Mouse (Mus musculus) adrenal gland, postnatal 25 days (tissue): ENCODE measurements around the gene Nek6. TPM values are rescaled to one million over a fixed set of nuclear protein-coding genes. Genes with fewer than 3 reads are reported as not detected.
A peak's percentile ranks its signal among the peaks of the same experiment; 100 is the strongest.

Experiments used
- DNase-seq: peaks from one replicate; pipeline ENCODE4 v3.0.0; 2021; ENCODE audit warnings: mixed read lengths
- total RNA-seq: library from RNA; stranded (reverse); gene quantifications from 2 replicates; pipeline ENCODE4 v1.2.3, GENCODE M21; 2021

Gene Nek6
- total RNA-seq, 1 experiment from 2014 or later: 13.2 TPM

DNA sequence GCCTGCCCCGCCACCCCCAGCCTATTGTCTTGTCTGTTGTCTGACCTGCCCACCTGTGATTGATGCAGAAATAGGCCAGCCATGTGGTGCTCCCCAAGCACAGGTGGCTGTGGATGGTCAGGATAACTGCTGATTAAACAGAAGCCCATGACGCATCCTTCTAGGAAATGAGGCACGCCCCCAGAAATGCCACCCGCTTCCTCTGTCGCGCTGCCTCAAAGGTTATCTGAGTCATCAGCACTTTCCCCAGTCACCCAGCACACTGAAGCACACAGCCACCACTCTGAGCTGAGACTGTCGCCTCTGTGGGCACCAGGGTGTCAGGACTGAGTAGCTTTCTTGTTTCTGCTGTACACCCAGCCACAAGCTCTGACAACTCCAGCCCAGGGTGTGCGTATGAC is 24.9 kb downstream of the Nek6 start:
- DNase-seq: peak; percentile 59

DNA sequence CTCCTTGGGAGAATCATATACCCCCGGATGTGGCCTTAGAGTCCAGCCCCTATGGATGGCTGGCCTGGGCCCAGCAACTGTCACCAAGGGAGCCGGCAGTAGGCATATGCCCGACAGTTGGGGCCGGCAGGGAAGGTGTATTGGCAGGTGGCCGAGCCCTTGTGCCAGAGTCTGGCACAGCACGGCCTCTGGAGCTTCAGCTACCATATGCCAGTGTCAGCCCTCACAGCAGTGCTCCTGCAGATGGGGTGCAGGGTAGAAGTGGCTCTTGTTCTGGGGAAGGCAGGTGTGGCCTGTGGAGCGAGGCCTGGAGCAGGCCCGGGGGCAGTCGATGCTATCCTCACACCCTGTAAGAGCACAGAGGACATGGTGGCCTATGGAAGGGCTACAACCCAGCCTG is 28.2 kb downstream of the Nek6 start:
- DNase-seq: no peak

DNA sequence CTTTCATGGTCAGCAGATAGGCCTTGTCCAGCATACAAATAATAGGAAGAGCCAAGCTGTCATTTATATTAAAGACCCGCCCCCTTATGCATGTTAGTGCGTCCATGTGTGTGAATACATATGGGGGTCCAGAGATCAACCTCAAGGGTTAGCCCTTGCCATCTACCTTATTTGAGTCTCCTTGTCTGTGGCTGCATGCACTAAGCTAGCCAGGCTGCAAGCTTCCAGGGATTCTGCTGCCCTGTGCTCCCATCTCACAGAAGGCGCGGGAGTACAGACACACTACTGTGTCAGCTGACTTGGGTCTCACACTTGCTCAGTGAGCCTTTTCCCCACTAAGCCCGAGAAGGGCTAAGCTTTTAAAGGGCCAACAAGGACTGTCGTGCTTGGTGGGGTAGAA is 29.2 kb downstream of the Nek6 start:
- no peak for DNase-seq

DNA sequence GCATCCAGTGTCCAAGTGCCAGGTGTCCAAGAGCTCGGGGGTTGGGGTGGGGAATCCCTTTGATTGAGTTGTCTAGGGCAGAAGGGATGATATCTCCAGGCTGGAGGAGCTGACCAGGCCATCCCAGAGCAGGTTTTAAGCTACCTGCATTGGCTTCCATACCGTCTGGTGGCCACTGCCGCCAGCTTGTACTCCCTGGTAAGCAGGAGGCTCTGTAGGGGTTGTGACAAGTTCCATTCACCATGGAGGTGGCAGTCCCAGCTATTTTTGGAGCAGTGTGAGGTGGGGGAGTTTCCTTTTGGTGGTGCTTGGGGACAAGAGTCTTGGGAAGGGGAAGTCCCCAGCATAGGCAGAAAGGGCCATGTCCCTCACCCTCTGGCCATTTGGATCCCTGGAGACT is 29.7 kb downstream of the Nek6 start:
- no peak for DNase-seq

DNA sequence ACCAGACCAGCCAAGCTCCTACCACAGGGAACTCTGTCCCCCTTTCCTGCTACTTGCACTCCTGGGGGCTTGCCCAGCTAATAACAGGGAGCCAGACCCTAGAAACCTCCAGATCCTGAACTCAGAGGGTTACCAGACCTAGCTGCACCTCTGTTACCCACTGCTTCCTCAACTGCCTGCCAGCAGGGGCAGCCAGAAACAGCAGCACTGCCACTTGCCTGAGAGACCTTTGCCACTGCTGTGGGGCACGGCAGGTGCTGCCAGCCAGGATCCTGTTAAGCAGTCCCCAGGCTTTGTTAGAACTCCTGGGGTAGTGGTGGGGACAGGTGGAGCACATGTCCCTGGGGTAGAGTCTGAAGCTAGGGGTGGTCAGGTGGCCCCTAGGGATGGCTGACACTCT is 30.1 kb downstream of the Nek6 start:
- no peak for DNase-seq

DNA sequence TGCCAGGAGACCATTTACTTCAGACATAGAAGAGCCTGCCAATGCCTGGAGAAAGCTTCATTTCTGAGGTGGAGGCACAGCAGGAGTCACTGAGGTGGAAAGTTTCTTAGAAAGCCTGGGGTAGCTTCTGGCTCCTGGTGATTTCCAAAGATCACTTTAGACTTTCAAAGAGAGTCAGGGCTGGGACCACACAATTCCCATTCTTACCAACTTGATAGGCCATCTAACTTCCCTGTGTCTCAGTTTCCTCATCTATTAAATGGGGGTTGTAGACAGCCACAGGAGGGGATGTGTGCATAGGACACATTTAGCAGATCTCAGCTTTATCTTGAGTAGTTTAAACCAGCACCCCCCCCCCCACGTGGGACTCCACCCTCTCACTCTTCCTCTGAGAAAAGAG is 30.9 kb downstream of the Nek6 start:
- DNase-seq: no peak

DNA sequence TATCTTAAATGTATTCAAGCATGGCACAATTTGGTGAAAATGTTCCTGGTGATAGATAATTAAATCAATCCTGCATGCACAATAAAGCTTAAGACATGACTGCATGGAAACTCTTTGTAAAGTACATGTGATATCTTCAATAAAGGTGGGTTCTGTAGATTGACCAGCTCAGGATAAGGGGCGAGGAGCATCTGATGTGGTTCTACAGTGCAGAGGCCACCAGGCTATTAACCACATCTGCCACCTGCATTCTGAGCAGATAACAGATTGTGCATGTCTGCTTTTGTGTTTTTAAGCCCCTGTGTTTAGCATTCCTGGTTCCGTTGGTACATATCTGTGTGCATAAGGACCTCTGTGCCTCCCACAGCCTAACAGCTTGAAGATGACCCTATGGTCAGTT is 31.7 kb downstream of the Nek6 start:
- DNase-seq: no peak

DNA sequence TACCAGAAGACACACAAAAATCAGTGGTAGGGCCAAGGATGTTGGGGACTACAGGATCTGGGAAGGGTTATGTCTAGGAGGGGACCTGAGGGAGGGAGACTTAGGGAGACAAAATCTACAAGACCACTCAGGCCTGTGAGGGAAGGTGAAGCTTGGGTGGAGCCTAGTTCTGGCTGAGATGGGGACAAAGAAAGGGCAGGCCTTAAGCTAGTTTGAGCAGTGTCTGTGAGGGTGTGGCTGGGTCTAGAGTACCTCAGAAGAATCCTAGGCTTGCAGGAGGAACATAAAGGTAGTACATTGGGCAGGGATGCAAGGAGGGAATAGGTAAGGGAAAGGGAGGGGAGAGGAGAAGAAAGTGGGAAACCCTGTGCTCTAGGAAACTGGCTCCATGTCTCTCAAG is 32.9 kb downstream of the Nek6 start:
- DNase-seq: no peak

DNA sequence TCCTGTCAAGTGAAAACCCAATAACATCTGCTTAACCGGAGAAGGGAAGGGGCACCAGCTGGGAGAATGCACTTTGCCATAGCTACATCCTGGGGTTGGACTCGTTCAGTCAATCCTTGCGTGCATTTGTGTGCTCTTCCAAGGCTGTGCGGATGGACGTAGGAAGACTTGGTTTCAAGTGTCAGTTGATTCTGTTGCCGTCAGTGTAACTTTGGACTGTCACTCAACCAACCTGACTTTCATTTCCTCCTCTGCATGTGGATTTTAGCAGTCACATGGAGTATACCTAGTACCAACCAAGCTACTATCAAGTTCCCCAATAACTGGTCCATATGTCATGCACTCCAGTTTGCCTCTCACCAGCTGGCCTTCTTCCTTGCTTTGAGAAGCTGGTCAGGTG is 33.5 kb downstream of the Nek6 start:
- no peak for DNase-seq

DNA sequence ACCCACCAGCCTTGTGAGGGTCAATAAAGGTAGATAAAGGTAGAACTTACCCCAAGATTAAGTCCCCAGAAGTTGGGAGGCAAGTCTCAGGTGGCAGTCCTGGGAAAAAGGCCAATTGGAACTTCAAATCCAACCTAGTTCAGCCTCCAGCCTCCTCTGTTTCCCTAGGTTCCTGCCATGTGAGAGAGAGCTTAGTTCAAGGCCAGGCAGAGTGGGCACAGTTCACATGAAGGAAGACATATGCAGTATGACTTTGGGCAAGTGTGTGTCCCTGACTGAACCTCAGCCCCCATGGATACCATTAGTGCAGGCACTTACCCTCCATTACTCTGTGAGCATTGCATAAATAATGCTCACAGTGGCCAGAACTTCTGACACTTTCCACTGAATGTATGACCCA is 34.3 kb downstream of the Nek6 start:
- DNase-seq: no peak

DNA sequence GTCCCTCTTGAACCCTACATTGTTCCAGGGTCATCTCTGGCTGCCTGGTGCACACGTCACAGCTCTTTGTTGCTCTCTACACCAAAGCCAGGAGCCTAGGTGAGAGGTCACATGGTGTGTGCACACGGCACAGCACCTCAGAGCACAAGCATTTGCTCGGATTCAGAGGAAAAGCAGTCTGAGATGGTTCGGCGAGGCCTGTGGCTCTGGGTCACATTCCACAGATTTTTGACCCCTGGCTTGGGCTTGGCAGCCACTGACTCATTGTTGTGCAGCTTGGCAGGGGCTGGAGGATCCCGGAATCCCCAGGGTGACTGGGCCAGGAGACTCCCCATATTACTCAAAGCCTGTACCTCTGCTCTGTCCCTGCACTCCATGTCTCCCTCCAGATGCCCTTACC is 34.8 kb downstream of the Nek6 start:
- peak; percentile 79 for DNase-seq

DNA sequence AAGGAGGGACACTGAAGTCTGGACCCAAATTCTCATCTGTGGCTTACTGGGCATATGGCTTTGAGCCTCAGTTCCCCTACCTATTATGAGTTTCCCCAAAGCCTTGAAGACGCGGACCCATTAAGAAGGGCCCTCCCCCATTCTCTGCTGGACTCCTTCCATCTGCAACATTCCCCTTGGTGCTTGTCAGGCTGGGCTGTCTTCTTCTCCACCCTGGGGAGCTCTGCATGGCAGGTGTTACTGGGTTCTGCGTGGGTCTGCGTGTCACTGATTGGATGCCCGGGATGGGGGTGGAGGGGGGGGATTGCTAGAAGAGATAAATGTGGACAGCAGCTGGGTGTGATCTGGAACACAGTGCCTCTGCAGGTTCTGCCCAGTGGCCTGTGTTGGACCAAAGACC is 35.3 kb downstream of the Nek6 start:
- no peak for DNase-seq

DNA sequence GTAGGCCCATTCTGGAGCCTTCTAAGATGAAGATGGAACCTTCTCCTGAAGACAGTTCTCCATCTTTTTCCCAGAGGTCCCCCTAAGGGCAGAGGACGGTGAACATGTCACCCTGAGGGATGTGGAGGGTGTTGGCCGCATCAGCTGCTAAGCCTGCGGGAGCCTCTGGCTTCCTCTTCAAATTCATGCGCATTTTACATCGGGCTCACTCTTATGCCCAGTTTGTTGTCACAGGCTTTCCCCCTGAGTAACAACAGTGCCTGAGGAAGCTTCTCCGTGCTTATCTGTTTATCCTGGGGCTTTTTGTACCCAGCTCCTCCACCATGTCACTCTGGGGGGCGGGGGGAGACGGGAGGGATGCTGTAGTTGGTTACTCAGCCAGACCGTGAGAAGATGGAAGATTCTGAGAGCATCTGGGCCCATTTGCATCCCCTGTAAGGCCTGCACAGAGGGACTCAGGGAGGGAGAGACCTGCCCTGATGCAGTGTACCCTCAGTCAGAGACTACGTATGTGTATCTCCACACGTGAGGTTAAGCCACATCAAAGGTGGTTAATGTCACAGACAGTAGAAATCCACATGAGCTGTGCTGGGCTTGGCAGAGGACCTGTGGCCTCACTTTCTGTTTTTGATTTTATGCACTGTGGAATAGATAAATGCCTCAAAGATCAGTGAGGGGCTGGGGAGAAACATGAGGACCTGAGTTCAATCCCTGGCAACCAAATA is 36.5 kb downstream of the Nek6 start:
- DNase-seq: no peak

DNA sequence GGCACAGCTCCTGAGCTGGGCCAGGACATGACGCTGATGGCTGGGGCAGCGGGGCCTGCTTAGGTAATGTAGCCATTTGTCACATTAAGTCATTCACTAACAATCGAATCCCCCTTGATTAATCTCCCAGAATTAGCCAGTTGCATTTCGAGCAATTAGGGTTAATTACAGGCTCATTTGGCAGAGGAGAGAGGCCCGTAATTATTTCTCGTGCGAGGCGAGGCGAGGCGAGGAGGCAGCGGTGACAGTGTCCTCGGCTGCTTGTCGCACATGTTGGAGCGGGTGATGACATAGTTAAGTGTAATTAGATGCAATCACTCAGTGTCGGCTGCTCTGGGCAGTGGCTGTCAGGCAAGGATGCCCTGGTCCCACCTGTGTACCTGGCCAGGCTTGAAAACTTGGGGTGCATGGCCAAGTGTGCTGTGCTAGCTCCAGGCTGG is 40.6 kb downstream of the Nek6 start:
- DNase-seq: no peak

DNA sequence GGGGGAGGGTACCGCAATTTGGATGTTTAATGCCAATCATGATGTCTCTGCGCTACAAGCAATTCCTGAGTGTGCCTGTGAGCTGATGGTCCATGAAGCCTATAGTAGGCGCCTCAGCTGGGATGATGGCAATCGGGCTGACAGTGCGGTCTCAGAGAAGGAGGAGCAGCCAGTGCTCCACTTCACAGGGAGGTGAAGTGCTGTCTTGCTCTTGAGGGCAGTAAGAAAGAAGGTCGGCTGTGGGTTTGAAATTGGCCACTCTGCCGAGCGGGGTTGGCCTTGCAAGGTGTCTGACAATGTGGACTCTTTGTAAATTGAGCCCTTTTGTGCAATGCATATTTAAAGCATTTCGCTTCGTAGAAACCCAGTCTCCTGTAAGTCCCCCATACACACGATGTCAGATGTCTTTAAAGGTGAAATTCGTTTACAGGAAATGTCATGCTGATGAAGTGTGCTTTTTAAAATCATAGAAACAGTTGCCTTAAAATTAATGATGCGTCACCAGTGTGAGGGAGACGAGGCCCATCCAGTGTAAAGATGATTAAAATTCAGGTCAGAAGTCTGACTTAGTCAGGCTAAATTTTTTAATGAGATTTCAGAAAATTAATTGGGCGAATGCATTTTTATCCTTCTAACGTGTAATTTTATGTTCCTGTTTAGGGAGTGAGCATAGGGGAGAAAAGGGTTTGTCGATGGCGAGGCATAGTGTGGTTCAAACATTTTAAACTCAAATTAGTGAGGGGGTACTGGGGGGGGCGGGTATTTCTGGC is 43.0 kb downstream of the Nek6 start:
- DNase-seq: no peak

DNA sequence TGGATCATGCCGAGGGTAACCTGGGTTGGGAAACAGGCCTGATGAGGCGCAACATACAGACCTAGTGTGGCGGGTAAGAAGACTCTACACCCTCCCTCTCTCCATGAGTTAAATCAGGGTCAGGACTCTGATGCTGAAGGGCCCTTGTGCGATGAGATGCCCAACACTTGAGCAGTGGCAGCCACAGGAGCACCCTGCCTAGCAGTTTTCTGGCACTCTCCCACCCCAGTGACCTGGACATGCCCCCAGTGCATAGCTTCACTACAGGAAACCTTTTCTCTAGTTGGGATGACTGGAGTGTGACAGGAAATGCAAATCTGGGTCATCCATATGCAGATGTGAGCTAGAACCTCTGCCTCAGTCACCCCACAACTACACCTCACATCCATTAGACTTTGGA is 44.2 kb downstream of the Nek6 start:
- DNase-seq: no peak

DNA sequence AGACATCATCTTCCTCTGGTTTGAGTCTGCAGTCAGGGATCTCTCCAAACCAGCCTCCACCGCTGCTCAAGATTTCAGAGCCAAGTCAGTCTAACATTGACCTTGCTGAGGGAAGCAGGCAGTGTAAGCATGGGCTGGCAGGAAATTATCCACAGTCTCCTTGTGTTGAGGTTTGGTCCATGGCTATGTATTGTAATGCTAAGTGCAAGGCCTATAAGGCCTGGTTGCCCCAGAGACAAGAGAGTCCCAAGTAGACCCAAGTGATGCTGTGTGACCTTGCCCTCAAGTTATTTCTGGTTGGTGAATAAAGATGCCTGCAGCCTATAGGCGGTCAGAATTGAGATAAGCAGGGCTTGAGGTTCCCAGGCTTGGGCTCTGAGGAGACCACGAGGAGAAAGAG is 45.3 kb downstream of the Nek6 start:
- no peak for DNase-seq

DNA sequence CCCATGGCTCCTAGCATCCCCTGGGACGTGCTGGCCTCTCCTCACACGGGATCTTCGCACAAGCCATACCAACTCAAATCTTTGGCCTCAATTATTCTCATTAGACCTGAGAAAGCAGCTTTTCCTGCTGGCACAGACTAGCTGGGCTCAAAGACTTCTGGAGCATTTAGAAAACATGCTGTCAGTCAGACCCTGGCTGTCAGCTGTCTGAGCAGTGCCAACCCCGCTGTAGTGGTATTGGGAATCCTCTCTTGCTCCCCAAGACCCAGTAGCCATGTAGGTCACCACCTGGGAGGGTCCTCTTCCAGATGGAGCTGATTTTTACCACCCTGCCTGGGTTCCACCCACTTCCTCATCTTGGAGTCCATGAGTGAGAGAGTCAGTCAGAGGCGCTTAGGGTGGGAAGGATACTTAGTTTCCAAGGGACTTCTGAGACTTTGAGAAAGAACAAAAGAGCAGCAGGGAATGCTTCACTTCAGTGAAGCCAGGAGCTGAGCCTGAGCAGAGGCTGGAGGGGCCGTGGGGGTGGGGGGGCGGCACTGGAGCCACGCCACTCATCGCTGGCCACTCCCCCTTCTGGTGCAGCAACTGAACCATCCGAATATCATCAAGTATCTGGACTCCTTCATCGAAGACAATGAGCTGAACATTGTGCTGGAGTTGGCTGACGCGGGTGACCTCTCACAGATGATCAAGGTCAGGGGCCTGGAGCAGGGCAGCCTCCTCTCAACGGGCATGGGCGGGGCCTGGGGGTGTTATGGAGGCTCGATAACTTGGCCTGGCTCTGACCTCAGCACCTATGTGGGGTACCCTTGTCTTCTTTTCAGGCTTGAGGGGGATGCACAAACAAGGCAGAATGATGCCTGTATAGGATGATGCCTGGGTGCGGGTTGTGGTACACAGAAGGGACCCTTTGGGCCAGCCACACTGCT is 49.1 kb downstream of the Nek6 start:
- DNase-seq: no peak

DNA sequence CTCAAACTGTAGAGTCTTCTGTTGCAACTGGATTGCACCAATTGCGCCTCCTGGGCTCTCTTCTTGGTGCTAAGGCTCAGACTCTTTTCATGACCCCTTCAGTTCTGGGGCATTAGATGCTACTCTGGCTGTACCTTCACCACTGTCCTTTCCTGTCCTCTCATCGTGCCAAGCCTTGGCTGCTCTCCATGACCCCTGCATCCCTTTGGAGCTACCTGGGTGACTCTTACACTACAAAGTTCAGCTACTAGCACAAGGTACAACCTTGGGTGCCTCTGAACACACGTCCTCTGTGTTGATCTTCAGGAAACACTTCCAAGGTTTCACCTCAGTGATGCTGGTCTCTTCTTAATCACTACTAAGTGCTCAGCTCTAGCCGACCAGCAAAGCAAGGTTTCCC is 51.2 kb downstream of the Nek6 start:
- no peak for DNase-seq

DNA sequence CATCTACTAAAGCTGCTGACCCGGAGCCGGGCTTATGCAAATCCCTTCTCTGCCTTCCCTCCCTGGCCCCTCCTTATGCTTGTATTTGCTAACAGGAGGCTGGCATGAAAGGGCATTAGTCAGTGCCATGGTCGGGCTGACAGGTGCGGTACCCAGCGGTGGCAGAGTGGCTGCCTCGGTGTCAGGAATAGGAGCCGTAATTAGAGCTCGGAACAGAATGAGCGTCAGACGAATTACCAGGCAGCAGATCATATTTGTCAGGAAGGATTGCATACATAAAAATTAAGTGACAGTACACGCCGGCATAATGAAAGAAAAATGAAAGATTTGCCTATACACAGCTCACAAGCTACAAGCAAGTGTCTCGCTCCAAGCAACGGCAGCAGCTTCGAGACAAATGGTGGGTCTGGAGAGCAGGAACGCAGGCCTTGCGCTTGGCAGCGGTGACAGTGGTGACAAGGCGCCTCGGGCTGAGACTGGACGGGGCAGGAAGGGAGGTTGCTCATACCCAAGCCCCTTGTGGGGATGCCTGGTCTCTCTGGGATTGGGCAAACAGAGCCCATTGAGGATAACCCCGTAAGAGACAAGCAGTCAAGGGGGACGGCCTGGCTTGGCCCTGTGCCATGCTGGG is 60.6 kb downstream of the Nek6 start:
- DNase-seq: no peak

DNA sequence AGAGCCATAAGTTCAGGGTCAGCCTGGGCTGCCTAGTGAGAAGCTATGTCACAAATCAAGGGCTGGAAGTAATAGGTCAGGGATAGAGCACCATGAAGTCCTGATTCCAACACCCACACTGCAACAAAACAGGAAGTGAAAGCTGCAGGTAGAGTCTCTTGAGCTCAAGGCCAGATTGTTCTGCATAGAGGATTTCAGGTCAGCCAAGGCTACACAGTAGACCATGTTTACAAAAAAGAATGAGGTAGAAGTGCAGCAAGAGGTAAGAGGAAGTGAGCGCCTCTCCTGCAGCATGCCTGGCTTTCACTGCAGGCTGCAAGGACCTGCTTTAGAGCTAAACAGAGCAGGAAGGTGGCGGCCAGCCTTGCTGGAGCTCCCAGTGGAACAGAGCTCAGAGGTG is 63.3 kb downstream of the Nek6 start:
- no peak for DNase-seq
